Mouse (Mus musculus) R1 (cell line): ENCODE data around the gene Zfp770.
A peak's percentile ranks its signal among the peaks of the same experiment; 100 is the strongest.

ENCODE experiments used
- DNase-seq: peaks from one replicate; pipeline ENCODE4 v3.0.0-alpha.2; 2018; ENCODE audit warnings: low read depth, low spot score

The Zfp770 gene

DNA sequence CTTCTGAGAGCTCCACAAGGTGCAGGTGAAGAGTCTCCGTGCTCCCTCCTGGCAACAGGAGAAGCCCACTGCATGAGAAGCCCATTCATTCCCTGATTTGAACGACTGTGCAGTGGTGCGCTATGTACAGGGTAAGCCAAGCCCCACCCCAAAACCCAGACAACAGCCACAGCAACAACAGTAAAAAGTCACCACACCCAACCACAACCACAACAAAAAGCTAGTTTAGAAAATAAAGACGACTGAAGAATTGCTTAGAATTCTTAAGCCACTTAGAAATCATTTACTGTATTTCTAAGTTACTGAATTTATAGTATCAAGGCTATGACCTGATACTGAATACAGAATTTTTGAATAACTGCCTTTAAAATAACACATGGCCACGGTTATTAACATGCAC, 56.4 kb downstream of the Zfp770 start:
- DNase-seq: peak; percentile 14

GRCm38 (mm10) chr2:114143842-114144241, 57.4 kb downstream of the Zfp770 start:
- DNase-seq: no peak
